ENCODE assay signal across 13 mouse cellular contexts in the genomic region with DNA sequence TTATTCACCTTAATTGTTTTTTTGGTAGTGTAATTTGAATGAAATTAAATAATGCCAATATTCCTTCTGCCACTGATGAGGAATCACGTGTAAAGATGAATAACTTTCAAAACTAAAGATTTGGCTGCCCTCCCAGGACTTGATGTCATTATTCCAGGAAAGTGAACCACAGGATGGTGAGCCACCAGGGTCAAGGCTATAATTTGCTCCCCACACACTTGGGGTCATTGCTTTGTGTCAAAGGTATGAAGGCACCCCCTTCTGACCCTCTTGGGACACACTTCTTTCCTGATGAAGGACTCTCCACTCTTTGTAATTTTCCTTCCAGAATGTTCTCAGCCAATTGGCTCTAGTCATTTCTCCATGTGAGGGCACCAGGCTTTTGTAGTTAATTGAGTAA.
"Had no signal": no experiment of that assay in that cellular context is flagged by ENCODE, and none has a peak within 500 bp of the region (broad histone marks: within the 10 kb centered on the region; RNA-seq: fewer than 3 reads in every experiment).

No protein-coding gene starts in this region.

- DNase-seq: gastrocnemius, postnatal 14 days; gastrocnemius, postnatal 36 days; heart, adult 2 months; heart, postnatal 14 days; heart, postnatal 36 days; kidney, adult 11 months; kidney, adult 2 months; kidney, adult 9 months; kidney, postnatal 14 days; kidney, postnatal 36 days; layer of hippocampus, adult 9-11 months; layer of hippocampus, postnatal 36 days; liver had no signal
